Mouse (Mus musculus): ENCODE measurements around the gene Mgat4b.

The Mgat4b gene

GRCm38 (mm10) chr11:50198916-50199315 lies 11.8 kb upstream of the Mgat4b start:
- in situ Hi-C loops (cut with MboI; ENCODE audit: low sequenced_read_pairs) = no loop called here

GRCm38 (mm10) chr11:50200613-50201012 lies 10.1 kb upstream of the Mgat4b start:
- in situ Hi-C loops (cut with MboI; ENCODE audit: low sequenced_read_pairs) = no loop called here

GRCm38 (mm10) chr11:50201590-50201989 lies 9.1 kb upstream of the Mgat4b start:
- in situ Hi-C loops (cut with MboI; ENCODE audit: low sequenced_read_pairs) = no loop called here

GRCm38 (mm10) chr11:50203302-50203827 lies 7.3 kb upstream of the Mgat4b start:
- in situ Hi-C loops (cut with MboI; ENCODE audit: low sequenced_read_pairs) = no loop called here

- in situ Hi-C loops (cut with MboI; ENCODE audit: low sequenced_read_pairs) = no loop called here
These were observed 5.3 kb upstream of the Mgat4b start for GRCm38 (mm10) chr11:50205434-50205833.

- in situ Hi-C loops (cut with MboI; ENCODE audit: low sequenced_read_pairs) = no loop called here
These were observed 4.7 kb upstream of the Mgat4b start for GRCm38 (mm10) chr11:50206037-50206436.

GRCm38 (mm10) chr11:50207344-50207743 lies 3.3 kb upstream of the Mgat4b start:
- in situ Hi-C loops (cut with MboI; ENCODE audit: low sequenced_read_pairs) = no loop called here

- in situ Hi-C loops (cut with MboI; ENCODE audit: low sequenced_read_pairs) = no loop called here
These were observed 2.7 kb upstream of the Mgat4b start for GRCm38 (mm10) chr11:50208039-50208438.

- in situ Hi-C loops (cut with MboI; ENCODE audit: low sequenced_read_pairs) = no loop called here
These were observed 587 bp upstream of the Mgat4b start for GRCm38 (mm10) chr11:50210101-50210504.

GRCm38 (mm10) chr11:50211322-50212059 lies 801 bp downstream of the Mgat4b start:
- in situ Hi-C loops (cut with MboI; ENCODE audit: low sequenced_read_pairs) = no loop called here

- in situ Hi-C loops (cut with MboI; ENCODE audit: low sequenced_read_pairs) = no loop called here
These were observed 1.5 kb downstream of the Mgat4b start for GRCm38 (mm10) chr11:50212060-50212739.

- in situ Hi-C loops (cut with MboI; ENCODE audit: low sequenced_read_pairs) = no loop called here
These were observed 2.4 kb downstream of the Mgat4b start for GRCm38 (mm10) chr11:50212848-50213758.

- in situ Hi-C loops (cut with MboI; ENCODE audit: low sequenced_read_pairs) = no loop called here
These were observed 3.9 kb downstream of the Mgat4b start for GRCm38 (mm10) chr11:50214631-50215030.

- in situ Hi-C loops (cut with MboI; ENCODE audit: low sequenced_read_pairs) = no loop called here
These were observed 4.9 kb downstream of the Mgat4b start for GRCm38 (mm10) chr11:50215633-50216032.

- in situ Hi-C loops (cut with MboI; ENCODE audit: low sequenced_read_pairs) = no loop called here
These were observed 6.2 kb downstream of the Mgat4b start for GRCm38 (mm10) chr11:50216724-50217366.

GRCm38 (mm10) chr11:50217811-50218210 lies 7.1 kb downstream of the Mgat4b start:
- in situ Hi-C loops (cut with MboI; ENCODE audit: low sequenced_read_pairs) = no loop called here

GRCm38 (mm10) chr11:50219833-50220232 lies 9.1 kb downstream of the Mgat4b start:
- in situ Hi-C loops (cut with MboI; ENCODE audit: low sequenced_read_pairs) = no loop called here

GRCm38 (mm10) chr11:50222559-50223276 lies 12.0 kb downstream of the Mgat4b start:
- in situ Hi-C loops (cut with MboI; ENCODE audit: low sequenced_read_pairs) = no loop called here

- in situ Hi-C loops (cut with MboI; ENCODE audit: low sequenced_read_pairs) = no loop called here
These were observed 13.3 kb downstream of the Mgat4b start for GRCm38 (mm10) chr11:50223783-50224662.

Measured in CH12F3 (cell line).